Mouse (Mus musculus): Measurements from ENCODE around the gene Asic1.
"Not testable (repeated sequence)": the region's sequence is repeated elsewhere in the genome, so short reads cannot be mapped to it uniquely, and the experiment has no call there.

Gene Asic1

GRCm38 (mm10) chr15:99664600-99665451, 5.3 kb upstream of the Asic1 start:
- peak; percentile 60 for DNase-seq

- DNase-seq, result no peak
Measured at GRCm38 (mm10) chr15:99667544-99667943, 2.6 kb upstream of the Asic1 start.

- DNase-seq, result peak; percentile 86
Measured at GRCm38 (mm10) chr15:99668881-99669280, 1.3 kb upstream of the Asic1 start.

- DNase-seq, result no peak
Measured at GRCm38 (mm10) chr15:99669392-99669791, 776 bp upstream of the Asic1 start.

- DNase-seq, result no peak
Measured at GRCm38 (mm10) chr15:99670964-99671670, 949 bp downstream of the Asic1 start.

- DNase-seq, result no peak
Measured at GRCm38 (mm10) chr15:99671783-99672182, 1.6 kb downstream of the Asic1 start.

GRCm38 (mm10) chr15:99674866-99675265, 4.7 kb downstream of the Asic1 start:
- no peak for DNase-seq

- no peak for DNase-seq
Measured at GRCm38 (mm10) chr15:99677089-99677488, 6.9 kb downstream of the Asic1 start.

GRCm38 (mm10) chr15:99678063-99678800, 8.1 kb downstream of the Asic1 start:
- DNase-seq, result no peak

- DNase-seq, result no peak
Measured at GRCm38 (mm10) chr15:99679008-99679407, 8.8 kb downstream of the Asic1 start.

- no peak for DNase-seq
Measured at GRCm38 (mm10) chr15:99682880-99683279, 12.7 kb downstream of the Asic1 start.

GRCm38 (mm10) chr15:99684156-99684555, 14.0 kb downstream of the Asic1 start:
- no peak for DNase-seq

GRCm38 (mm10) chr15:99688712-99689111, 18.5 kb downstream of the Asic1 start:
- DNase-seq, result peak; percentile 71

- peak; percentile 12 for DNase-seq
Measured at GRCm38 (mm10) chr15:99690924-99691323, 20.8 kb downstream of the Asic1 start.

- DNase-seq, result peak; percentile 30
Measured at GRCm38 (mm10) chr15:99691976-99692375, 21.8 kb downstream of the Asic1 start.

- no peak for DNase-seq
Measured at GRCm38 (mm10) chr15:99697309-99697708, 27.1 kb downstream of the Asic1 start.

GRCm38 (mm10) chr15:99698533-99699085, 28.4 kb downstream of the Asic1 start:
- DNase-seq, result no peak

GRCm38 (mm10) chr15:99699715-99700114, 29.5 kb downstream of the Asic1 start:
- DNase-seq, result no peak

GRCm38 (mm10) chr15:99700219-99701106, 30.3 kb downstream of the Asic1 start:
- peak; percentile 46 for DNase-seq

- not testable (repeated sequence) for DNase-seq
Measured at GRCm38 (mm10) chr15:99701640-99701998, 31.5 kb downstream of the Asic1 start.

- peak; percentile 96 for DNase-seq
Measured at GRCm38 (mm10) chr15:99701999-99702900, 32.1 kb downstream of the Asic1 start, which contains the start of gene Smarcd1. Gene Smarcd1 (plus strand): TSS chr15:99702129.

All from cerebellum, adult 8-10 months (tissue).